Mouse (Mus musculus) neural tube, embryonic 12.5 days (tissue): ENCODE data around the gene Gm10663. TPM values are rescaled to one million over a fixed set of nuclear protein-coding genes. Genes with fewer than 3 reads are reported as not detected.

Source experiments
- ATAC-seq: fragments of 200-750 bp; cut with Nextera tagmentation; 2 replicates; pipeline ENCODE4 v1.8.0; 2017; ENCODE audit warnings: low read depth, mild to moderate bottlenecking, moderate TSS enrichment, moderate library complexity; ENCODE audit not compliant: low FRiP score
- H3K27ac ChIP-seq: fragments of 300-500 bp; sonication (generic); 2 replicates; pipeline ENCODE4 v1.5.1; 2016
- H3K27me3 ChIP-seq: fragments of 300-500 bp; sonication (generic); replicated peaks from 2 replicates; pipeline ENCODE4 v1.6.1; 2016; ENCODE audit warnings: mild to moderate bottlenecking
- H3K36me3 ChIP-seq: fragments of 300-500 bp; sonication (generic); 2 replicates; pipeline ENCODE4 v1.6.1; 2016; ENCODE audit warnings: mild to moderate bottlenecking
- H3K4me1 ChIP-seq: fragments of 300-500 bp; sonication (generic); 2 replicates; pipeline ENCODE4 v1.6.1; 2016
- H3K4me2 ChIP-seq: fragments of 300-500 bp; sonication (generic); replicated peaks from 2 replicates; pipeline ENCODE4 v1.6.1; 2016; ENCODE audit warnings: mild to moderate bottlenecking
- H3K4me3 ChIP-seq: fragments of 300-500 bp; sonication (generic); 2 replicates; pipeline ENCODE4 v1.5.1; 2016
- H3K9ac ChIP-seq: fragments of 300-500 bp; sonication (generic); 2 replicates; pipeline ENCODE4 v1.6.1; 2016; ENCODE audit warnings: mild to moderate bottlenecking
- H3K9me3 ChIP-seq: fragments of 300-500 bp; sonication (generic); 2 replicates; pipeline ENCODE4 v1.6.1; 2016; ENCODE audit warnings: mild to moderate bottlenecking
- WGBS: fragments of 180-500 bp; shearing (Covaris S2); methylation state at CpG from one replicate; pipeline ENCODE4 v1.1.7; 2016; 5-methylcytosine and 5-hydroxymethylcytosine counted together
- polyA plus RNA-seq: library from polyadenylated mRNA; unstranded; fragments of >200 nt; fragmentation: Nextera tagmentation; extraction: Ambion mirVana; gene quantifications from 2 replicates; pipeline ENCODE4 v1.2.1, GENCODE M21; 2016

Gene Gm10663
- not detected in 2 replicates for polyA plus RNA-seq

DNA sequence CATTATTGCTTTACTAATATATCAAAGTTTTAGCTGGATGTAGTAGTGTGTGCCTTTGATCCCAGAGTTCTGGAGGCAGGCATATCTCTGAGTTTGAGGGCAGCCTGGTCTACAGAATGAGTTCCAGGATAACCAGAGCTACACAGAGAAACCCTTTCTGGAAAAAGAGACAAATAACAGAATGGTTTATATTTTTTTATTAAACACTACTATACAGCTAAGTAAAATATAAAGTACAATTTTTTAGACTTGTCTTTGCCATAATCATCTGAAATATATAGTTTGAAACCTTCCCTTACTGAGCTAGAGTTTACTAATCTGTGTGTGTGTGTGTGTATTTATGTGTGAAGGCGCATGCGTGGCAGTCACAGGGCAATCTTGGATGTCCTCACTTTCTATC is at the start of gene Gm10663:
Gene Gm10663, plus strand, starts transcription at position 301 of the 400 bp plus-strand sequence.
- Histone ChIP-seq H3K36me3 (no peaks in the 10 kb centered on the region), H3K4me2 (no peak within 1 kb of the TSS), H3K4me1 (no peaks in the 10 kb centered on the region), H3K4me3 (no peak within 1 kb of the TSS), H3K27me3 (no peaks in the 10 kb centered on the region), H3K9me3 (no peaks in the 10 kb centered on the region), H3K9ac (no peak within 1 kb of the TSS), H3K27ac (no peak within 1 kb of the TSS)
- 95% methylated on average over 2 of the region's 2 CpGs for WGBS
- no peak for ATAC-seq

DNA sequence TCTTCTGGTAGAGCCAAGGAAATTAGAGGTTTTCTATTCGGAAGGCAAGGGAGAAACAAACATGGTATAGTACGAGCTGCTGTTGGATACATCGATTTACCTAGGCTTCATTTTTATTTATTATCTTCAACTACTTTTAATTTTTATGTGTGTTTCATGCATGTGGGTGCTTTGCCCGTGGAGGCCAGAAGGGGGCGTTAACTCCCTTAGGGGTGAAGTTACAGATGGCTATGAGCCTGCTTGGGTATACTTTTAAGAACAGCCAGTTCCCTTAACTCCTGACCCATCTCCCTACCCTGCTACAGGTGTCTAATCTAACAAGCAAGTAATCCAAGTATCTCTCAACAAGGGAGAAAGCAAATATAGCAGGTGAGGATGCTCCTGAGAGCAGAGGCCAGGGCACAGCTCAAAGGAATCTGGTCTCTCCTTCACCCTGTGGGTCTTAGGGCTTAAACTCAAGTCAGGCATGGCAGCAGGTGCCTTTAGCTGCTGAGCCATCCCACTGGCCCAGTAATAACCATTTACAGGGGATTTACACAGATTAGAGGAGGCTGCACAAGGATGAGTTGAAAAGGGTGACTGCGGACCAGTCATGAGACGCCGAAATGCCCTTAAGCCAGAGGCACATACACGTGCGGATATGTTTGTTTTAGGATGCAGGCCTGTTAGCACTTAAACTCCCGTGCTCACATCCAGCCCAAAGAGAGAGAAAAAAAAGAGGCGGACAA is 45.7 kb upstream of the Gm10663 start:
- Histone ChIP-seq H3K4me2 (no peak overlapping the region), H3K27ac (no peak overlapping the region), H3K4me3 (no peak overlapping the region), H3K36me3 (no peaks in the 10 kb centered on the region), H3K27me3 (no peaks in the 10 kb centered on the region), H3K9ac (no peak overlapping the region), H3K9me3 (no peaks in the 10 kb centered on the region), H3K4me1 (no peaks in the 10 kb centered on the region)
- ATAC-seq: no peak
- WGBS: 87% methylated on average over 12 of the region's 12 CpGs

- H3K27me3 ChIP-seq: no peaks in the 10 kb centered on the region
Measured at GRCm38 (mm10) chr8:65029776-65030175, 45.1 kb upstream of the Gm10663 start.

DNA sequence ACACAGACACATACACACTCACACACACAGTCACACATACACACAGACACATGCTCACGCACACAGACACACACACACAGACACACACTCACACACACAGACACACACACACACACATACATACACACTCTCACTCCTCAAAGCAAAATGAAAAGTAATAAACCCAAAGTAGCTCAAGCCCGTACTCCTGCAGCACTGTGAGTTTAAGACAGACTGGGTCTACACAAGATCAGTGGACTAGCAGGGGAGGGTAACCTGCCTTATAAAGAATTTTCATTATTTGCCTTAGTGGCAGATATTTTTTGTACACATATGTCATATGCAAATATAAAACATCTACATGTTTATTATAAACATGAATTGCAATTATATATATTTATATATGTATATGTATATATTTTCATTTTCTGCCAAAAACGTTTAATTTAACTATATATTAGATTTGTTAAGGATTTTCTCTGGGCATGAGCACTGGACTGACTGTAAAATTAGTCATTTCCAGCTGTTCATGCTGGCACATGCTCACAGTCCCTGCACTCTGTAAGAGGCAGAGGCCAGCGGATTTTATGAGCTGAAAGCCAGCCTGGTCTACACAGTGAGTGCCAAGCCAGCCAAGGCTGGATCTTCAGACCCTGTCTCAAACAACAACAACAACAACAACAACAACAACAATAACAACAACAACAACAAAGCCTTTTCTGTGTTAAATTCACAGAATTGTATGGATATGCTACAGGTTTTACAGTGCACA is 43.9 kb upstream of the Gm10663 start:
- no peaks in the 10 kb centered on the region for H3K27me3 ChIP-seq
- no peak overlapping the region for H3K4me3 ChIP-seq
- no peaks in the 10 kb centered on the region for H3K36me3 ChIP-seq
- no peak overlapping the region for H3K4me2 ChIP-seq
- WGBS: 80% methylated on average over 4 of the region's 4 CpGs
- no peaks in the 10 kb centered on the region for H3K9me3 ChIP-seq
- ATAC-seq: no peak
- H3K27ac ChIP-seq: no peak overlapping the region
- no peak overlapping the region for H3K9ac ChIP-seq
- H3K4me1 ChIP-seq: peaks cover 6% of the 10 kb centered on the region

More at GRCm38 (mm10) chr8:65029776-65030175, 45.1 kb upstream of the Gm10663 start:
- Histone ChIP-seq H3K9ac (no peak overlapping the region), H3K4me1 (no peaks in the 10 kb centered on the region), H3K36me3 (no peaks in the 10 kb centered on the region), H3K27ac (no peak overlapping the region), H3K4me2 (no peak overlapping the region), H3K9me3 (no peaks in the 10 kb centered on the region), H3K4me3 (no peak overlapping the region)
- WGBS: 86% methylated on average over 4 of the region's 4 CpGs
- no peak for ATAC-seq

GRCm38 (mm10) chr8:65032107-65032506 is 42.7 kb upstream of the Gm10663 start:
- H3K27me3 ChIP-seq: no peaks in the 10 kb centered on the region
- no peak overlapping the region for H3K4me2 ChIP-seq
- H3K9me3 ChIP-seq: no peaks in the 10 kb centered on the region
- no peak overlapping the region for H3K27ac ChIP-seq
- no peaks in the 10 kb centered on the region for H3K36me3 ChIP-seq
- H3K9ac ChIP-seq: no peak overlapping the region
- WGBS: 100% methylated on average over 1 of the region's 1 CpGs
- peaks cover 6% of the 10 kb centered on the region for H3K4me1 ChIP-seq
- no peak for ATAC-seq
- no peak overlapping the region for H3K4me3 ChIP-seq

GRCm38 (mm10) chr8:65033056-65033455 is 41.8 kb upstream of the Gm10663 start:
- Histone ChIP-seq H3K4me2 (no peak overlapping the region), H3K27ac (no peak overlapping the region), H3K9ac (no peak overlapping the region), H3K9me3 (no peaks in the 10 kb centered on the region), H3K36me3 (no peaks in the 10 kb centered on the region), H3K27me3 (no peaks in the 10 kb centered on the region), H3K4me3 (no peak overlapping the region), H3K4me1 (peaks cover 6% of the 10 kb centered on the region)
- WGBS: 81% methylated on average over 13 of the region's 13 CpGs
- no peak for ATAC-seq

DNA sequence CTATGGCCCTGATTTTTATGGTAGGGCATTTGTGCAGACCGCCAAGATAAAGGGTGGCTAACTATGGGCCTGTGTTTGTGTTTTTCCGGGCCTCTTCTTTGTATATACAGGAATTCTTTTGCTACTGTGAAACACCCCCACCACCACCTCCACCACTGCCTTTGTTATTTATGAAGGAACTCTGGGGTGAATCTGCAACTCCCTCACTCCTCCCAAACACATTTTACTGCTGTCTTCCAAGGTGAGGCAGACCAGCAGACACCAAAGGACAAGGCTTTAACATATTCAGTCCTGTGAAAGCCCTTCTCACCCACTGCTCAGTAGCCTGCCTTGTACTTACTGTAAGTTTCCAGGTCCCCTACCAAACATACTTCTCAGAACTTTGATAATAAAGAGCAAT is 40.7 kb upstream of the Gm10663 start:
- WGBS: 17% methylated on average over 2 of the region's 2 CpGs

GRCm38 (mm10) chr8:65037117-65037533 is 37.7 kb upstream of the Gm10663 start, which contains the start of gene Apela:
TSS of gene Apela (minus strand) at chr8:65037336.
- no peaks in the 10 kb centered on the region for H3K36me3 ChIP-seq
- under 1% methylated on average over 8 of the region's 8 CpGs for WGBS
- no peaks in the 10 kb centered on the region for H3K27me3 ChIP-seq
- no peaks in the 10 kb centered on the region for H3K9me3 ChIP-seq
- peak within 1 kb of the TSS; percentile 29; the same call in 1 of the 2 replicates for H3K9ac ChIP-seq
- peaks cover 6% of the 10 kb centered on the region for H3K4me1 ChIP-seq
- peak within 1 kb of the TSS; percentile 60 for H3K4me2 ChIP-seq
- no peak within 1 kb of the TSS for H3K27ac ChIP-seq
- peak; percentile 61 for ATAC-seq
- H3K4me3 ChIP-seq: peak within 1 kb of the TSS; percentile 24; the same call in 1 of the 2 replicates

More for the DNA sequence above, 40.7 kb upstream of the Gm10663 start:
- no peaks in the 10 kb centered on the region for H3K9me3 ChIP-seq
- no peak for ATAC-seq
- H3K27me3 ChIP-seq: no peaks in the 10 kb centered on the region
- H3K36me3 ChIP-seq: no peaks in the 10 kb centered on the region
- peak overlapping the region; percentile 60; the same call in 1 of the 2 replicates for H3K4me2 ChIP-seq
- H3K4me3 ChIP-seq: no peak overlapping the region
- peaks cover 6% of the 10 kb centered on the region for H3K4me1 ChIP-seq
- no peak overlapping the region for H3K27ac ChIP-seq
- no peak overlapping the region for H3K9ac ChIP-seq

GRCm38 (mm10) chr8:65046565-65046964 is 28.3 kb upstream of the Gm10663 start:
- 29% methylated on average over 5 of the region's 5 CpGs for WGBS
- no peaks in the 10 kb centered on the region for H3K9me3 ChIP-seq
- no peak overlapping the region for H3K27ac ChIP-seq
- no peaks in the 10 kb centered on the region for H3K36me3 ChIP-seq
- H3K4me2 ChIP-seq: no peak overlapping the region
- H3K4me3 ChIP-seq: no peak overlapping the region
- H3K27me3 ChIP-seq: no peaks in the 10 kb centered on the region
- no peak for ATAC-seq
- no peaks in the 10 kb centered on the region for H3K4me1 ChIP-seq
- no peak overlapping the region for H3K9ac ChIP-seq

DNA sequence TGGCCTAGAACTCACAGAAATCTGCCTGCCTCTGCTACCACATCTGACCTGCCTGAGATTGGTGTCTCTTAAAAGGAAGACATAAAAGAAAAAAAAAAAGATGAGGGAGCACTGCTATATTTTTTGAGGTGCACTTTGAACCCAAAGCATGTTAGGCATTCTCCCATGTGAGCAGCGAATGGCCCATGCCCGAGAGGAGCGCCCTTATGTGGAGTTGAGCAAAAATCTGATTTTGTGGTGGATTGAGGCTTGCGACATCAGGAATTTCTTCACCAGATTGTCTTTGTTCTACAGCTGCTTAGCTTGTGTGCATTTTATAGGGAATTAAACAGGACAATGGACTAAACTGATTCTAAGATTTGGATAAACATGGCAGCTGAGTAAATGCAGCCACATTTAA is 27.6 kb upstream of the Gm10663 start:
- no peaks in the 10 kb centered on the region for H3K9me3 ChIP-seq
- H3K4me2 ChIP-seq: no peak overlapping the region
- no peaks in the 10 kb centered on the region for H3K4me1 ChIP-seq
- no peak for ATAC-seq
- no peak overlapping the region for H3K4me3 ChIP-seq
- H3K27ac ChIP-seq: no peak overlapping the region
- 98% methylated on average over 4 of the region's 4 CpGs for WGBS
- no peak overlapping the region for H3K9ac ChIP-seq
- H3K36me3 ChIP-seq: no peaks in the 10 kb centered on the region
- H3K27me3 ChIP-seq: no peaks in the 10 kb centered on the region

DNA sequence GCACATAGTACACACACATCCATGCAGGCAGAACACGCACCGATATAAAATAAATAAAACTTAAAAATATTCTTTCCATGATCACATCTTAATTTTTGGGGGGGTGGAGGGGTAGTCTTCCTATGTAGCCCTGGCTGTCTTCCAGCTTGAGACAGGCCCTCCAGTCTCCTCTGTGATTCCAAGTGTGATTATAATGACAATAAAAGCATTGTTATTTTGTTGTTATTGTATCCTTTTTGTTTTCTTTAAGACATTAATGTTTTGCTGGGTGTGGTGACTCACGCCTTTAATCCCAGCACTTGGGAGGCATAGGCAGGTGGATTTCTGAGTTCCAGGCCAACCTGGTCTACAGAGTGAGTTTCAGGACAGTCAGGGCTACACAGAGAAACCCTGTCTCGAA is 27.0 kb upstream of the Gm10663 start:
- Histone ChIP-seq H3K27ac (no peak overlapping the region), H3K4me1 (no peaks in the 10 kb centered on the region), H3K4me3 (no peak overlapping the region), H3K9ac (no peak overlapping the region), H3K4me2 (no peak overlapping the region), H3K9me3 (no peaks in the 10 kb centered on the region), H3K36me3 (no peaks in the 10 kb centered on the region), H3K27me3 (no peaks in the 10 kb centered on the region)
- ATAC-seq: no peak
- WGBS: 86% methylated on average over 4 of the region's 4 CpGs

- peak; percentile 39; the same call in 1 of the 2 replicates for ATAC-seq
- no peak overlapping the region for H3K27ac ChIP-seq
- H3K4me3 ChIP-seq: no peak overlapping the region
- H3K9ac ChIP-seq: no peak overlapping the region
- no peaks in the 10 kb centered on the region for H3K27me3 ChIP-seq
- H3K9me3 ChIP-seq: no peaks in the 10 kb centered on the region
- H3K4me2 ChIP-seq: no peak overlapping the region
- 0 out of 2 replicates have a peak, but pooled peaks cover 7% of the 10 kb centered on the region for H3K4me1 ChIP-seq
- 44% methylated on average over 3 of the region's 3 CpGs for WGBS
- H3K36me3 ChIP-seq: no peaks in the 10 kb centered on the region
Measured at GRCm38 (mm10) chr8:65053554-65053953, 21.3 kb upstream of the Gm10663 start.
